Mouse (Mus musculus) limb, embryonic 14.5 days (tissue): ENCODE data around the gene Map3k20. TPM values are rescaled to one million over a fixed set of nuclear protein-coding genes. Genes with fewer than 3 reads are reported as not detected.

Experiments
- ATAC-seq: fragments of 200-750 bp; cut with Nextera tagmentation; 2 replicates; pipeline ENCODE4 v1.8.0; 2017; ENCODE audit warnings: low read depth, moderate number of reproducible peaks, moderate TSS enrichment; ENCODE audit not compliant: low FRiP score
- DNase-seq: peaks from one replicate; pipeline ENCODE4 v3.0.0-alpha.2; 2015; ENCODE audit warnings: low spot score
- H3K27ac ChIP-seq: fragments of 300-500 bp; sonication (generic); replicated peaks from 2 replicates; pipeline ENCODE4 v1.5.1; 2014; ENCODE audit warnings: low read depth, mild to moderate bottlenecking, low read length, moderate library complexity, mixed read lengths
- H3K27me3 ChIP-seq: fragments of 300-500 bp; sonication (generic); 2 replicates; pipeline ENCODE4 v1.6.1; 2014; ENCODE audit warnings: low read length, mixed read lengths; ENCODE audit not compliant: control insufficient read depth, insufficient read depth
- H3K36me3 ChIP-seq: fragments of 300-500 bp; sonication (generic); 2 replicates; pipeline ENCODE4 v1.6.1; 2014; ENCODE audit warnings: mild to moderate bottlenecking, low read length, moderate library complexity, mixed read lengths; ENCODE audit not compliant: control insufficient read depth, insufficient read depth
- H3K4me1 ChIP-seq: fragments of 300-500 bp; sonication (generic); 2 replicates; pipeline ENCODE4 v1.6.1; 2014; ENCODE audit warnings: antibody characterized with exemption, low read length, mixed read lengths; ENCODE audit not compliant: control insufficient read depth, insufficient read depth
- H3K4me2 ChIP-seq: fragments of 300-500 bp; sonication (generic); replicated peaks from 2 replicates; pipeline ENCODE4 v1.6.1; 2014; ENCODE audit warnings: low read depth, mild to moderate bottlenecking, low read length, moderate library complexity; ENCODE audit not compliant: severe bottlenecking
- H3K4me3 ChIP-seq: fragments of 300-500 bp; sonication (generic); replicated peaks from 2 replicates; pipeline ENCODE4 v1.5.1; 2014; ENCODE audit warnings: low read length
- H3K9ac ChIP-seq: fragments of 300-500 bp; sonication (generic); 2 replicates; pipeline ENCODE4 v1.6.1; 2014; ENCODE audit warnings: mild to moderate bottlenecking, low read depth, low read length, moderate library complexity; ENCODE audit not compliant: severe bottlenecking
- H3K9me3 ChIP-seq: fragments of 300-500 bp; sonication (generic); 2 replicates; pipeline ENCODE4 v1.6.1; 2016; ENCODE audit warnings: low read length; ENCODE audit not compliant: control insufficient read depth
- POLR2A ChIP-seq: fragments of 200-500 bp; IDR thresholded peaks from 2 replicates; pipeline ENCODE4 v1.8.0; 2012; ENCODE audit warnings: inconsistent platforms, mild to moderate bottlenecking, moderate library complexity, borderline replicate concordance; ENCODE audit not compliant: insufficient read depth, insufficient read length; ENCODE audit errors: extremely low read depth
- whole genome bisulfite sequencing: fragments of 180-500 bp; shearing (Covaris S2); extraction: QIAGEN DNeasy Blood & Tissue Kit; methylation state at CpG from one replicate; pipeline ENCODE4 v1.1.7; 2014; 5-methylcytosine and 5-hydroxymethylcytosine counted together
- polyA plus RNA-seq, 2 experiments: library from polyadenylated mRNA; depleted of rRNA in 1 of 2; stranded (reverse) in 1 of 2; unstranded in 1 of 2; fragments of >200 nt; fragmentation: Nextera tagmentation in 1 of 2; extraction: Ambion mirVana in 1 of 2; gene quantifications; 2 replicates each; pipeline versions ENCODE4 v1.2.1 to v1.2.3; 2012 to 2014

The Map3k20 gene
- polyA plus RNA-seq, 2 experiments, result 14.6 to 18.2 TPM

DNA sequence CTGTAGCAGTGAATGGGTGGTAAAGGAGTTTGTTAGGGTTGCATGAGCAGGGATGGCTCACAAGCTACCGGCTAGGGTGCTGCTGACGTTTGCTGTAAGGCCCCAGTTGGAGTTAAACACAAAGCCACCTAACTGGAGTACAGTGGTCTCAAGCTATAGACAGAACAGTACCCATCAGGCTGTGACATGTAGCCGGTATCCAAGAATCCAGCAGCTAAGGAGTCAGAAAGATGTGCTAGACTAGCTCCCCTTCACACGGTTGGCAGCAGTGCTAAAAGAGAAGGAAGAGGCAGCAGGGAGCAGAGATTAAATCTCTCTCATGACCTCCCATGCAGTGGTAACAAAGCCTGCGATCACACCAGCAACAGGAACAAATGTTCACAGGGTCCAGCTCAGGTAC, 36.2 kb downstream of the Map3k20 start:
- ATAC-seq, result no peak
- TF ChIP-seq POLR2A, result no peak
- 78% methylated on average over 5 of the region's 5 CpGs for WGBS

DNA sequence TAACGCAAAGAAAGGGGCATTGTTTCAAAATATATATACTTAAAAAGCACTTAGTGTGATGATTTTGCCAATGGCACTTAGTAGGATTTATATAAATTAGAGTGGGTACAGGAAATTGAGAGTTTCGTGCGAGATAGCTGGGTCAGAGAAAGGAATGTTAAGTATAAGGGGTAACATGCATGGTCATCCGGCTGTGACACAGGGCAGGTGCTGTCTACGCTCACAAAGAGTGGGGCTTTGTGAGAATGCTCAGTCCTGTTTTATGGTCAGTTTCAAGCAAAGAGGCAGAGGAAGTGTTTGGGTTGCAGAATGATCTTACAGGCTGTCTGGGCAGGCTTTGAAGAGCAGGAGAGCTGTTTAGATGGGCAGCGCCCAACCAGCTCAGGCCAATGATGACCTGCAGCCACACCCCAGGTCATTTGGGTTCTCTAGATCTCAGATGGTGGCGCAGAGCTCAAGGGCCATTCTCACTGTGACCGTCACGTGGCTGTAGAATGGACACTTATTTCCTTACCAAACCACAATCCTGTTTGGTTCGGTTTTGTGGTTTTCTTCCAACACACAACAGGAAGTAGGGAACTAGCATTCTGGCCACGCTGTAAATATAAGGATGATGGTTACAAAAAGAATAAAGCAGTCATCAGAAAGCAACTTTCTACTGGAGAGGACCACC, 37.4 kb downstream of the Map3k20 start:
- no peak overlapping the region for H3K4me2 ChIP-seq
- no peak overlapping the region for H3K4me3 ChIP-seq
- ATAC-seq, result no peak

More for the DNA sequence above, 36.2 kb downstream of the Map3k20 start:
- Histone ChIP-seq H3K36me3 (no peaks in the 10 kb centered on the region), H3K27ac (no peak overlapping the region), H3K4me3 (no peak overlapping the region), H3K4me1 (0 out of 2 replicates have a peak, but pooled peaks cover 6% of the 10 kb centered on the region), H3K4me2 (no peak overlapping the region), H3K27me3 (no peaks in the 10 kb centered on the region), H3K9ac (no peak overlapping the region), H3K9me3 (no peaks in the 10 kb centered on the region)
- DNase-seq, result no peak

DNA sequence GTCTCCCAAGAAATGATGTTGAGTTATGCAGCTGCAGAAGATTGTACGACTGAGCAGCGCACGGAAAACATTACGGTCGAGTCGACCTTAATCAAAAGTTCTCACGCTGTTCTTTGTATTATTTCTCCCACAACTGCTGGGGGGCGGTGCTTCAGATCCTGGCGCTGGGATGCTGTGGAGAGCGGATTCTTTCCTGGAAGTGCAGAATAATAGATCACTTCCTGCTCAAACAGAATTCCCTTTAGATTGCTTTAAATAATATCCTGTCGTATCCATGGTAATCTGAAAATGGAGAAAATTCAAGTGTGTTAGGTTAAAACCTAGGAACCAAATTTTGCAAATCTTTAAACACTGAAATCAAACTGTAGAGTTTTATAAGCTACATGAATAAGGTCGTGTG, 39.0 kb downstream of the Map3k20 start:
- no peaks in the 10 kb centered on the region for H3K27me3 ChIP-seq
- no peak overlapping the region for H3K4me3 ChIP-seq
- H3K9me3 ChIP-seq, result no peaks in the 10 kb centered on the region
- H3K36me3 ChIP-seq, result no peaks in the 10 kb centered on the region
- 81% methylated on average over 12 of the region's 12 CpGs for WGBS
- no peak for ATAC-seq
- no peak for TF ChIP-seq POLR2A
- H3K4me1 ChIP-seq, result 0 out of 2 replicates have a peak, but pooled peaks cover 6% of the 10 kb centered on the region
- no peak overlapping the region for H3K9ac ChIP-seq
- DNase-seq, result no peak
- H3K27ac ChIP-seq, result no peak overlapping the region
- no peak overlapping the region for H3K4me2 ChIP-seq

More for the DNA sequence above, 37.4 kb downstream of the Map3k20 start:
- Histone ChIP-seq H3K27ac (no peak overlapping the region), H3K36me3 (no peaks in the 10 kb centered on the region), H3K4me1 (0 out of 2 replicates have a peak, but pooled peaks cover 6% of the 10 kb centered on the region), H3K9me3 (no peaks in the 10 kb centered on the region), H3K27me3 (no peaks in the 10 kb centered on the region), H3K9ac (no peak overlapping the region)
- TF ChIP-seq POLR2A, result no peak
- 69% methylated on average over 11 of the region's 11 CpGs for WGBS
- no peak for DNase-seq

DNA sequence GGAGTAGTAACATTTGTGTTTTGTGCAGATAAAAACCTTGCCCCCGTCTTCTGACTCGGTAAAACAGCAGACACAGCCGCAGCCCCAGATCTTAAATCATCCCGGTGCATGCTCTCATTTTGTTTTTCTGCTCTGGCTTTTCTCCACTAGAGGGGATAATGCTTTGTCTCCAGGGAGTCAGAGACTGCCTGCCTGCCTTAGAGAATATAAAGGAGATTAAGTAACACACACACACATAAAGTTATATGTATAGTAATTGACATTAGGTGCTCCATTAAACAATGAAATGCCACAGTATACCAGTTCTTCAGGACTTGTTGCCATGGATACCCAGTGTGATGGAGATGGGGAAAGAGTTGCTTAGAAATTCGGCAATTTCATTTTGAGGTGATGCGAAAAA, 41.1 kb downstream of the Map3k20 start:
- H3K4me3 ChIP-seq, result no peak overlapping the region
- DNase-seq (no peak), ATAC-seq (no peak)
- 43% methylated on average over 6 of the region's 6 CpGs for WGBS
- H3K36me3 ChIP-seq, result no peaks in the 10 kb centered on the region
- no peaks in the 10 kb centered on the region for H3K9me3 ChIP-seq
- no peak overlapping the region for H3K9ac ChIP-seq
- H3K4me2 ChIP-seq, result no peak overlapping the region
- H3K4me1 ChIP-seq, result 0 out of 2 replicates have a peak, but pooled peaks cover 6% of the 10 kb centered on the region
- H3K27me3 ChIP-seq, result no peaks in the 10 kb centered on the region
- H3K27ac ChIP-seq, result no peak overlapping the region
- no peak for TF ChIP-seq POLR2A

DNA sequence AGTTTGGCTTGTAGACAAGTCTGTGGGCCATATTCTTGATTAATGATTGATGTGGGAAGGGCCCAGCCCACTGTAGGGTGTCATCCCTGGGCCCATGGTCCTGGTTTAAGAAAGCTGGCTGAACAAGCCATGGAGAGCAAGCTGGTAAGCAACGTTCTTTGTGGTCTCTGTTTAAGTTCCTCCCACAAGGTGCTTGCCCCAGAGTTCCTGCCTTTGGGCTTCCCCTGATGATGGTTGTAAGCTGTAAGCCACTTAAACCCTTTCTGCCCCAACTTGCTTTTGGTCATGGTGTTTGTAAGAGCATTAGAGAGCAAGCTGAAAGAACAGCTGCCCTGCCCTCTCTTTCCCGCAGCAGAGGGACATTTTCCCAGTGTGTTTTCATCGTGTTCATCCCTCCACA, 43.0 kb downstream of the Map3k20 start:
- no peaks in the 10 kb centered on the region for H3K9me3 ChIP-seq
- 0 out of 2 replicates have a peak, but pooled peaks cover under 1% of the 10 kb centered on the region for H3K4me1 ChIP-seq

More for the DNA sequence above, 43.0 kb downstream of the Map3k20 start:
- DNase-seq (no peak), ATAC-seq (no peak)
- Histone ChIP-seq H3K27me3 (no peaks in the 10 kb centered on the region), H3K36me3 (no peaks in the 10 kb centered on the region), H3K4me3 (no peak overlapping the region), H3K4me2 (no peak overlapping the region), H3K9ac (no peak overlapping the region), H3K27ac (no peak overlapping the region)
- WGBS, result 74% methylated on average over 3 of the region's 3 CpGs
- no peak for TF ChIP-seq POLR2A
